Mouse (Mus musculus) spleen, postnatal 4 days (tissue): ENCODE results near the gene Mllt3.

Experiments used
- DNase-seq, 2 experiments: peaks; one replicate each; pipeline ENCODE4 v3.0.0; 2022; ENCODE audit warnings: low spot score in 2 of 2

The Mllt3 gene

DNA sequence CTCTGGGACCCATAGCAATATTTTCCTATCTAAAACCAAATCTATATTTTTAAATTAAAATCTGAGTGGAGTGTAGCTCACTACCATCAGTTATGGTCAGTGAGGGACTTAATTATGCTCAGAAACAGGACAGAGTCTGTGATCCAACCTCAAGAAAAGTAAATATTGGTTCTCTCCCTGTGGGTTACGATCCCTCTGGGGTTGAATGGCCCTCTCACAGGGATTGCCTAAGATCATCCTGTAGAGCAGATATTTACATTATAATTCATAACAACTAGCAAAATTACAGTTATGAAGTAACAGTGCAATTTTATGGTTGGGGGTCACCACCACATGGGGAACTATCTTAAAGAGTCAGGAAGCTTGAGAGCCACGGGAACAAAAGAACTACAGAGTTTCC, 152.9 kb downstream of the Mllt3 start:
- DNase-seq, result no peak

DNA sequence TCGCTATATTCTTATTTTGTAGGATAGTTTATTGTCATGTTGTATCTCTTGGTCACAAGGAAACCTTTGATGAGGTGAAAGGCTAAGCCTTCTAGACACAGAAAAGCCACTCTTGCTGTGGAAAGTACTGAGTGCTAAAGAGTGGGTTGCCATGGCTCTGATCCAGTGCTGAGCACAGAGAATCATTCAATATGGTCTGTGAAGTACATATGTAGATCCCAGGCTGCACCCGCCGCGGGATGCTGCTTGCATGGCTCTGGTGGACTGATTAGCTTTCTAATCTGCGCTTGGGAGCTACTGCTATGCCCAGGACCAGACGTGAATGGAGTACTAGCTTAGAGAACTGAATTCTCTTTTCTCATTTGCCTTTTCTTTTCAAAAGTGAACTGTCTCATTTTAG, 154.5 kb downstream of the Mllt3 start:
- DNase-seq, result no peak

DNA sequence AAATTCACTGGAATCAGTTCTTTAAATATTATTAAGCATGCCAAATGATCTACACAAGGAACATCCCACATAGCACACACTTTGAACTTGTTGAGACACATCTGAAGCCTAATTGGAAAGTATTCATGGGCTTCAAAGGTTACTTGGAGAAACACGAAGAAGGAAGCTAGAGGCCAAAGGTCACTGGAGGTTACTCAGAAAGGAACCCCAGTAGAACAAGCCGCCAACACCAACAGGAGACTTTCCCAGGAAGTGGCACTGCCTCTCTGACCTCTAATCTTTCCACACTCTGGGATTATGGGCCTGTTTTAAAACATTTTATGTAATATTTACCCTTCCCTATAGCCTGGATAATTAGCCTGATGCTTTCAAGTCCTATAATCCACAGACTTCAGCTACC, 162.6 kb downstream of the Mllt3 start:
- no peak for DNase-seq

DNA sequence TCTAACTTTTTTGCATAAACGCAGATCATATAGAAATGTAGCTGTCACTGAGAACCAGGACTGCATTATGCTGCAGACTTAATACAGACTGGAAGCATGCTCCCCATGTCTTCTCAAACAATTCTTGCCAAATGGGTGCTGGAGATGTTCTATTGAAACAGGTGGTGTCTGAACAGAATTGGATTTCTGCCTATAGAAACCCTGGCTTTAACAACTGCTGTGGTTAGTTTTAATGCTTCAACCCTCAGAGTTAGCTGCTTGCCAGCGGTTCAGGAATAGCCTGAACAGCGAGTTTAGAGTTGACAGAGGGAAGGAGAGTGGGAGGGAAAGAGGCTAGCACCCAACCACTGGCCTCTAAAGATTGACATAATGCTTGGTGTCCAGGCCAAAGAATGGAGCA, 166.6 kb downstream of the Mllt3 start:
- DNase-seq, result no peak

DNA sequence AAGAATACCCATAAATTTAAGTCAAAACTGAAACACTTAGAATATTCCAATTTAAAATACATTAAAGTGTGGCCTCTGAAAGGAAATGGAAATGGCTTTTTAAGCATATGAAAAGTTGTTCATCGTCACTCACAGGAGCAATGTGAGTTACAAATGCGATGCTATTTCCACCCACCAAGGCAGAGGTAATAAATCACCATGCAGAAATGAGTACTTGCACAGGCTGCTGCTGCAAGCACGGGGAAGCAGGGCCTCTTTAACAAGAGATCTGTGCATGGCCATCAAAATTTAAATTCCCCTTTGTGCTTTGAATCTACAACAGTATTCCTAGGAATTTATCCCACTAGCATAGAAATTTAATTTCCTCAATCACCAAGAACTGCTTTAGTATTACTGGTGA, 167.3 kb downstream of the Mllt3 start:
- no peak for DNase-seq

DNA sequence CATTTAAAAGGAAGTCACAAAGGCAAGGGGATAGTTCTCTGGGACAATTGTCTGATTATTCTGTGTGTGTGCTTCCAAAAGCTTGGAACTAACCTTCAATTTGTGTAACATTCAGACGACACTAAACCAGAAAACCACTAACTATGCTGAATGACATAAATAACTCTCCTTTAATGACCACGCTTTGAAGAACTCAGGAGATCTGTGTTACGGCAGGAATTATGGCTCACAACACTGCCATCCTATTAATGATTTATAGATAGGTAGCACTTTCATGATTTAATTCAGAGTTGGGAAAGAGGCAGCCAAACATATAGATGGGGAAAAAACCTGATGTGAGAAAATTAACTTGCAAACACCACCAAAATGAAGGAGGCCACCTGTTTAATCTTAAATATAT, 168.1 kb downstream of the Mllt3 start:
- DNase-seq, result no peak

DNA sequence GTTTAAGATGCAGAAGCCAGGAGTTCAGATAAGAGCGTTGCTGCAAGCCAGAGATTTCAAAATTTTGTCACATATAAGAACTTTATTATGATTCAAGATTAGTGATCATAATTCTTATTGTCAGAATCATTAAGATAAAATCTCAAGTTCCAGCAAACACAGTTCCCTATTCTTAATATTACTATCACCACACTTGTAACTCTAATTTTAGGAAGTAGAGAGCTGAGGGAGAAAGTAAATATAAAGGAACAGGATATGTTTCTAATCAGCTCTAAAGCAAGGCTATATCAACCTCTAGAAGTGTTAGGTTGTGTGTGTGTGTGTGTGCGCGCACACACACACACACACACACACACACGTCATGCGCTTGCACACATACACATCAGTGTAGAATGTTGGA, 170.0 kb downstream of the Mllt3 start:
- DNase-seq, result no peak

DNA sequence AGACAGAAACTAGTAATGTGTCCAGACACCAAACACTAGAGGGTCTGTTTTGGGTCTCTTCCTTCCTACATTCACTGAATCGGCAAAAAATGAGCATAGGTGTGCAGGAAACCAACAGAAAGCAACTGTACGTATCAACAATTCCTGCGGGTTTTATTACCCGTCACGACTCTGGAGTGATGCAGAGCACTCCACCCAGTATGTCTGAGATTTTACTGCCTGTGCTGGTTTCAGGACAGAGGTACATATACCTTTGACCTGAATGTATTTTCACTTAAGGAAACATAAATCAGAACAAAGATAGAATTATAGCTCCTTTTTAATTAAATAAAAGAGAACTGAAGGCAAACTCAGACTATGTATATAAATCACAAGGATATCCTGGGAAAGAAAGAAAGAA, 172.4 kb downstream of the Mllt3 start:
- no peak for DNase-seq

DNA sequence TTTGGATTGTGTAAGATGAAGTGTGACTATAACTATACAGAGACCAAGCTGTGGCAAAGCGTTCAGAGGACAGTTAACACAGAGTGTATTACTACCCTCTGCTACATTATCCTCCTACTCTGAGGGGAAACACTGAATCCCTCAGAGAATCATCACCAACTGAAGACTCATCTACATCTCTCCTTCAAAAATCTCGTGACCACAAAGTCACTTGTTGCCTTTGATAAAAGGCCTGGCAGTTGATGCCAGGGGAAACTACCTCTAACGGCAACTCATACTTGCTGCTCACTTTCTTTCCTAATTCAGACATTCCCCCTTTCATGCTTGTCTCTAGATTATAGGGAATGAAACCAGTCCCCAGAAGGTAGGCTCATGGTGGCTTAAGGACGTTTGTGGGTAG, 174.0 kb downstream of the Mllt3 start:
- no peak for DNase-seq

DNA sequence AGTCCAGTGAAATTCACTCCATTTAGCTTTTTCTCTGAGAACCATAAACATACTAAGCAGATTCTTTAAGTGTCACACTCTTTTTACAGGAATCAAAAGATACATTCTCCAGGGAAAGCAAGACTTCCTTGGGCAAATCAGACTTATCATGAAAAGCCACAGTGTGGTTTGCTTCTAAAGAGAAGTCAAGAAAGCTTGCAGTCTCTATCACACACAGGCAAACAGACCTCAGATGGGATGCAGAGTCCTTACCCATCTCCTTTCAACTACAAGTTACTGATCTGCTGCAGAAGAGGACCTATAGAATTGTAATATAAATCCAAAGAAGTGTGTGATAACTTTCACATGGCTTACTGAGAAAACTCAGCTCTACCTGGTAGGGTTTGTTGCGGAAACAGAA, 175.2 kb downstream of the Mllt3 start:
- no peak for DNase-seq

DNA sequence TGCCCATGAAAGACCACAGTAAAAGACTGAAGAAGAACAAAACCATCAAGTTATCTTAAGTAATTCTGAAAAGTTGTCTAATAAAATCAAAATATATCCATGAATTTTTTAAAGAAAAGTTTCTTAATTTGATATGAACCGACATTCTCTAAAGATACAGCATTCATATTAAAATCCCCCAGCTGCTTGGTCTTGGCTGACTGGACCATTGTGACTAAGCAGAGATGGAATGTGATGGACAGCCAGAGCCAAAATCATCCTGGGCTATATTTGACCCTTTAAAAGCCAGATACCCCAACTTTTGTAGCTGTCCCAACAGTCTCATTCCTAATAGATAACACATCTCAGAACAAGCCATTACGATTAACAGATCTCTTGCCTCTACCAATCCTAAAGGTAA, 180.7 kb downstream of the Mllt3 start:
- no peak for DNase-seq

DNA sequence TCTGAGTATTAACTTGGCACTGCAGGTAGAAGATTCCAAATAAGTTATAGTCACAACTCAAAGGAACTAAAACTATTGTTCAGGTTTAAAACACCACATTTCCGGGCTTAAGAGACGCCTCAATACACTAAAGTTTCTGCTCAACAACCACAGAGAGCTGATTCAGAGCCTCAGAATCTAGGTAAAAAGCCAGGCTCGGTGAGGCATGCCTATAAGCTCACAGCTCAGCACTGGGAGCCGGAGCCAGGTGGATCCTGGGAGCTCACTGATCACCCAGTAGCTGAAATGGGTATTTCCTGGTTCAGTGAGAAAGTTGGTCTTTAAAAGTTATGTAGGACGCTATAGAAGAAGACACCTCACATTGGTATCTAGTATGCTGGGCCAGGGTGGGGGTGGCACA, 183.1 kb downstream of the Mllt3 start:
- no peak for DNase-seq

DNA sequence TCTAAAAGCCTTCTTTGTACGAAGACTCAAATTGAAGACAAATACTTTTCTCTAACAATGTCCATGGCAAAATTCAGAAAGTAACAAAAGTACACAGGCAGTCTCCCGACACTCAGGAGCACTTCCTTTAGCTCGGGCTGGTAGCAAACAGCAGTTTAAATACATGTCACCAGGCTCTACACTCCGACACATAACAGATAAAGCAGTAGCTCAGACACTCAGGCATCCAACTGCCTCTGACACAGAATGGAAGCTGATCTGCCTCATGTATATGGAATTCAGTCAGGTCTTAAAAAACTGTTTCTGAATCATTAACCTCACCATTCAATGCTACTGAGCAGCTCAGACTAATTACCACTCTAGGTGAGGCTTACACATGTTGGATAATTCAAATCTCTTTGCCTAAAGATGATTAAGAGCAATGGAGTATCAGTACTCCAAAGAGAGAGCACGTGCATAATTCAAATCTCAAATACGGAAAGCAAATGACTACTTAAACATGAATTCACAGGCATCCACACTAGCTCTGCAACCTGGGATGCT, 188.4 kb downstream of the Mllt3 start:
- no peak for DNase-seq

DNA sequence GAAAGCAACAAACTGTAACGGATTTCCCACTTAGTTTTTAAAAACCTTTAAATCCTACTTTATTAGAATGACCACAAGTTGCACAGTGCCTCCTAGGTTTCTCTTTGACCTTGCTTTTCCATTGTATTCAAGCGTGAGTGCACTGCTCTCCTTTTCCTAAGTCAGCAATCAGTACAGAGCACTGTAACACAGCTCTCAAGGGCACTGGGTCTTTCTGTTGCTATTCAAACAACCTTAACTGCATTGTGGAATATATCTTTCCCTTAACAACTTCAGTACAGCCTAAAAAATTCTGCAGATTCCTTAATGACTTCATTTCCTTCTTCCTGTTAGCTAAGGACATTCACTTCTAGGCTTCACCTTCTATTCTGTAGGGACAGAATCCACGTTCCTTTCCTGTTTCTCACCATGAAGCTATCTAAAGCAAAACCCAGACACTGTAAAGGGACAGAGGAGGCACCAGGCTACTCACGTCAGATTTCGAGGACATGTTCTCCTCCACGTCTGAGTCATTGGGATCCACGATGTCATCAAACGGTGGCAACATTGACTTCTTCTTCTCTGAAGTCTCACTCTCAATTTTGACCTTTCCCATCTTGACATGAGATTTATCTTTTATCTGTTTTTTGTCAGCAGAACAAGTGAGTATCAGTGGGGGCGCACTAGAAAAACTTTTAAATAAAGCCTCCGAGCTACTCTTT, 192.8 kb downstream of the Mllt3 start:
- no peak for DNase-seq

DNA sequence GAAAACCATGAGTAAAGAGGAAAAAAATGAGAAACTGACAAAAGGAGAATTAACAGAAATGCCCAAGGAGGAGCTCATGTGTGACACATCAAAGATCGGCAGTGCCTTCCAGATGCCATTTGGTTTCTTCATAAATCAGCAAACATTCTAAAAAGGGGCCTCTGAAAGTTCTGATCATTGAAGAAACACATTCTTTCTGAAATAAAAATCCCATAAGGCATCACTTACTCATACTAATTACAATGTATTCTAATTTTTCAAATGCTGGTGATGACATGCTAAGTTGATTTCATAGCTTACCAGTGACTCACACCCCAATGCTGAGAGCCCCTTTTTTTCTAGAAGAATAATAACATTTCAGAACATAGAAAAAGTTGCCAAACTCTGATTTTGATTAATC, 194.4 kb downstream of the Mllt3 start:
- no peak for DNase-seq

DNA sequence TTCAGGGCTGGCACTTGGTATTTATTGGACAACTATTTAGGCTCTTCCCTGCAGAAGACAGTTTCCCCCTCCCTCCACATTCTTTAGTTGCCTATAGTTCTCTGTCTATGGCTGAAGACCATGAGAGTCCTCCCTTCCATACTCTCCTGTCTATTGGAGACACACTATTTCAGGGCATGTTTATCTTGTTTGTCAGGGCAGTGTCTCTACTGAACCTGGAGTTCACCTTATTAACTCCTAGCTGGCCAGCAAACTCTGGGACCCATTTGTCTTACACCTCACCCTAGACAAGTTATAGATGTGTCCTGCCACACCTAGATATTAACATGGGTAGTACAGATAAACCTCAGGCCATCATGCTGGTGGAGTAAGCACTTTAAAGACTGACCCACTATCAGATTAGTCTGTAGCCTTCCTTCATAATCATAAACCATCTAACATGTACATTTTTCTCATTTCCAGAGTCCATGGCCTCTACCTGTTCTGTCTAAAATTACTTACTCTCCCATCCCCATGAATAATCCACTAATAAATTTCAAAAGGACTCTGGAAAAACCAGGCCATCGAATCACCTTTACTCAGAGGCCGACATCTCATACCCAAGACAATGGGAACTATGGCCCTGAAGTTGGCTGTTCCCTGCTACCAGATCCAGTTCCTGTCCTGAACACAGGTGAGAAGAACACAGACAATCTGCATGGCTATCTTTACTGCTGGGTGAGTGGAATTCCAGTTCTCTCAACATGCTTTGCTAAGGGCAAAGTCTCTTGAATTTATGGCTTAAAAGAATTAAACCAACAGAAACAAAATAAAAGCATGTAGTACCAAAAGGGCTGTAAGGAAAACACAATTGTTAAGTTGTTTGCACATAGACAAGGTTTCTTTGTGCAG, 195.4 kb downstream of the Mllt3 start:
- DNase-seq, result no peak

DNA sequence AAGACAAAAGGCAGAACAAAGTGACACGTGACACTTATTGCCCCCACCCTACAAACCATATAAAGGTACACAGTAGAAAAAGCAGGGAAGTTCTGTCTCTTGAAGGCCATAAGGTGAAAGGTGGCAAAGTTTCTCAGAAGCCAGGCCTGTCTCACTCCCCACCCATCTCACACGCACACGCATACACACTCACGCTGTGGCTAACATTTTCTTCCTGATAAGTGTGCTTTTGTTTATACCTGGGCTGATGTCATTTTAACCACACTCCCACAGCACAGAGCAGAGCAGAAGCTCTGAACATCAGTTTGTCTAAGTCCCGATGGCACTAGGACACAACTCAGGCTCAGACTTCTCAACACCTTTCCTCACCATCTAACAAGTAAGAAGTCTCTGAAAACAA, 196.9 kb downstream of the Mllt3 start:
- DNase-seq, result no peak

DNA sequence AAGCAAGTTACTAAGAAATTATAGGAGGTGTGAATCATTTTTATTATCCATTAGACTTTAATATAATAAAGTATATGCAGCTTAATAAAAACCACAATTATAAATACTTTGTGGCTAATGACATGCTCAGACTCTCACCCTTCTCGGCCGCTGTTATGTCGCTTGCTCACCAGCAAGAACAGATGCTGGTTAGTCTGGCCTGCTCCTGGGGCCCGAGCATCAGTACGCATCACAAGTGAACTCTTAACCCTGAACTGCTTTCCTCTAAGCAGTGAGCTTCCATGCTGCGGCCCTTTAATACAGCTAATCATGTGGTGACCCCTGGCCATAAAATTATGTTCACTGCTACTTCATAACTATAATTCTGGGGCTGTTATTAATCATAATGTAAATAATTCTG, 198.0 kb downstream of the Mllt3 start:
- DNase-seq, result no peak

DNA sequence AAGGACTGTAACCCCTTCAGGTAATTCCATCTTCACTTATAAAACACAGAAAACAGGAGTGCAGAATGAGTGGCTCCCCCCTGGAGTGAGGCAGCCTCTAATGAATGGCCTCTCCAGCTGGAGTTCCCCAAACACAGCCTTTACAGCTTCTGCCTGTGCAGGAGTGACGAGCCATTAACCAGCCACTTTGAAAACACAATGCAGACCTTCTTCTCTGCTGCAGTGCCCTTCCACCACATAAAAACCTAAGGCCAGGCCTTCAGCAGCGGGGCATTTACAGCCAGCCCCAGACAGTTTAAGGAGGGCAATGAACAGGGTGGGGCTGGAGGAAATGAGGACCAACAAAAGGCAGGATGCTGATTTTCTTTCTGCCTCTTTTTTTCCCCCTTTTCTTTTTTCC, 198.9 kb downstream of the Mllt3 start:
- no peak for DNase-seq

DNA sequence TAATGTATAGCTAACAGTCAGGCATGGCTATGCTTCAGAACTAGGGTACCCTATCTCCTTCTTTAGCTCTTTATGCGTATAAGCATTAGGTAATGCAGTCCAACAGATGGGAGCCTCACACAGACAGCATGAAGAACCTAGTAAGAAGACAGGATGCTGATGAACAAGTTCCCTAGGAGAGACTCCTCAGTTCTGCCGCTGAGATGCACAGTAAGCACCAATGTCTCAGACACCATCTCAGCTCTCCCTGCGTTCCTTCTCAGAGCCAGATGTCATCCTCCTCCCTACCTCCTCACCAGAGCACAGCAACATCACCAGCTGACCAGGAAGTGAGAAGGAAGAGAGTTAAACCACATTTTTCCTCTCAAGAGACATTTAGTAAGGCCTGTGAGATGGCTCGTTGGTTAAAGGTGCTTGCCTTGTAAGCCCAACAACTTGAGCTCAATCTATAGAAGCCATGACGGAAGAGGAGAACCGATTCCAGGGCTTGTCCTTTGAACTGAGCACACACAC, 202.3 kb downstream of the Mllt3 start:
- DNase-seq, result no peak

DNA sequence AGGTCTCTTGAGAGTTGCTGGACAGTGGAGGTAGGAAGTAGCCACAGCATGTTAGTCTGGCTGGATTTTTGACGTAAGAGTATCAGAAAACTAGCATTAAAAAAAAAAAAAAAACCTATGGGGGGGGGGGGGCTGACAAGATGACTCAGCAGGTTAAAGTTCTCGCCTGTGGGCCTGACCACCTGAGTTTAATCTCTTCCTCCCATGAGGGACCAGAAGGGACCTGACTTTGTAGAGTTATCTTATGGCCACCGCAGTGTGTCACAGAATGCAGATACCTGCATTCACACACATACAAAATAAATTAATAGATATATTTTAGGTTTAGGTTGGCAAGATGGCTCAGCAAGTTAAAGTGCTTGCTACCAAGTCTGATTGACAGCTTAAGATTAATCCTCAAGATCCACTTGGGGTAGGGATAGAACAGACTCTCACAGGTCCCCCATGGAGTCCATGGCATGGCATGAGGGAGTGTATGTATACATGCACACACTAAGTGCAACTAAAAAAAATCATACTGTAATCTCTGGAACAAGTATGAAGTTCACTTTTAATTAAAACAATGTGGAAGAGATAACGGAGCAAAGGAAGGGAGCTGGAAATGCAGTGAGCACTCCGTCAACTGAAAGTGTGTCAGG, 203.6 kb downstream of the Mllt3 start:
- DNase-seq, result no peak

DNA sequence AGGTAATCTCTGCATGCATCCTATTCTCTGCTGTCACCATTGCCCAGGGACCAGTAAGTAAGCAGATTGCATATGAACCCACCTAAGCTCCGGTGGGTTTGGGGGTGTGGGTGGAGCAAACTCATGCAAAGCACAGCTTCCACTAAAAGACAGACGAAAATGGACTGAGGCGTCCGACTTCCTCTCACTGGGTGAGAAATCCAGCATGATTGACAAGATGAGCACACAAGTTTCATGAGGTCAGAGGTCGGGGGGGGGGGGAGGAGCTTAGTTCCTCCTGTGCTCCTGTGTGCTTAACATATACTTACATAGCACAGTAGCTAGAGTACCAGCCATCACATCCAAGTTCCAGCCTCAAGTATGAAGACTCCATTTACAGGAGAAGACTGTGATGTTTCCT, 206.8 kb downstream of the Mllt3 start:
- DNase-seq, result no peak
